Mouse (Mus musculus) B cell, adult (primary cell): ENCODE results near the gene Olfr286. TPM values are rescaled to one million over a fixed set of nuclear protein-coding genes. Genes with fewer than 3 reads are reported as not detected.

Source experiments
- total RNA-seq: library from RNA; stranded (reverse); gene quantifications from 4 replicates; pipeline ENCODE4 v1.2.4, GENCODE M21; 2023; ENCODE audit not compliant: inconsistent age

Olfr286 gene
- total RNA-seq = not detected in 4 replicates

DNA sequence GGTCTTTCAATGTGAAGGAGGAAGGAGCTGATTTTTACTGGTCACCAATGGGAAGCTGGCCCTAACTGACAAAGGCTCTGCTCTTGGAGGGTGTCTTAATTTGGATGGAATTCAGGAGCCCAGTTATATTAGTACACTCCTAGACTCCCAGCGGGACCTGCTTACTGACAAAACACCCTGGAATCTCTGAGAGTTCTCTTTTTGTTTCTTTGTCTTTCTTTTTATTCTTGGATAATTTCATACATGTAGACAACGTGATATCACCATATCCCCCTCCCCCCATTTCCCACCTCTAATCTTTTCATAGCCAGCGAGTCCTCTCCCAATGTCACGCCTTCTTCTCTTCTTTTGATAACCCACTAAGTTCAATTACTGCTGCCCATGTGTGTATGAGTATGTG lies at the start of gene Olfr286:
TSS of gene Olfr286 (minus strand) at position 101 of the 400 bp plus-strand sequence.

GRCm38 (mm10) chr15:98257193-98257592 lies 22.9 kb upstream of the Olfr286 start, which contains the start of gene H1fnt:
TSS of gene H1fnt (minus strand) at chr15:98257293.

DNA sequence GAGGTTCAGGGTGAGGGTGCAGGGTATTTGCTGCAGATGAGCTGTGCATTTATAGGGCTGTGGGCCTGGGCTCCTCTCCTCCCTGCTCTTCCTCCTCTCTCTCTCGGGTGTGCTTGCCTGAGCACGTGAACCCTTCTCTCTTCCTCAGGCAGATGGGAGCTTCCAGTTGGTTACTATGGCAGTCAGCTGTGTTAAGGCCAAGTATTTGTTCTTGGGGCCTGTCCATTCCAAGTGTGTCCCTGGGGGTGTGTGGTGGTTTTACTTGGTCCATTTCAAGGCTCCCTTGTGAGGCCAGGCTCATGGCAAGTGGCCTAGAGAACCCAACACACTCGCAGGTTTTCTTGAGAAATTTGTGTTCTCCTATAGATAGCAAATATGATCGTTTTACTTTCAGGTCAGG lies 13.4 kb downstream of the Olfr286 start, which contains the start of the genes Gm44579 and Olfr287:
TSS of gene Gm44579 (minus strand) at position 101 of the 400 bp plus-strand sequence.
TSS of gene Olfr287 (minus strand) at position 180 of the 400 bp plus-strand sequence.

GRCm38 (mm10) chr15:98195442-98195841 lies 38.8 kb downstream of the Olfr286 start, which contains the start of gene Olfr288:
TSS of gene Olfr288 (minus strand) at chr15:98195542.

Other genes with a start within 250 kb of the Olfr286 start
- gene Col2a1, start 229.8 kb downstream of the Olfr286 start, total RNA-seq = 0.39 to 0.48 TPM in 2 of 4 replicates, not detected in the others
- 4.6 to 8.1 TPM (median 5.5 TPM) in 4 replicates for gene Pfkm, start 141.9 kb downstream of the Olfr286 start, total RNA-seq
- 60.4 to 67.2 TPM (median 62.3 TPM) in 4 replicates for gene Senp1, start 140.7 kb downstream of the Olfr286 start, total RNA-seq
- gene Asb8, start 68.8 kb downstream of the Olfr286 start, total RNA-seq = 15.8 to 21.0 TPM (median 18.6 TPM) in 4 replicates
- not detected in 4 replicates for gene Ccdc184, start 67.3 kb downstream of the Olfr286 start, total RNA-seq
- gene Olfr288, start 38.9 kb downstream of the Olfr286 start, total RNA-seq = not detected in 4 replicates
- gene Gm44579, start 13.5 kb downstream of the Olfr286 start, total RNA-seq = not detected in 4 replicates
- not detected in 4 replicates for gene Olfr287, start 13.4 kb downstream of the Olfr286 start, total RNA-seq
- gene H1fnt, start 22.8 kb upstream of the Olfr286 start, total RNA-seq = not detected in 4 replicates
- not detected in 4 replicates for gene Zfp641, start 61.7 kb upstream of the Olfr286 start, total RNA-seq
- gene Olfr285, start 82.9 kb upstream of the Olfr286 start, total RNA-seq = not detected in 4 replicates
- not detected in 4 replicates for gene Olfr284, start 106.5 kb upstream of the Olfr286 start, total RNA-seq
- gene Olfr283, start 146.5 kb upstream of the Olfr286 start, total RNA-seq = not detected in 4 replicates
- gene Olfr282, start 196.8 kb upstream of the Olfr286 start, total RNA-seq = not detected in 4 replicates
- not detected in 4 replicates for gene Olfr281, start 218.1 kb upstream of the Olfr286 start, total RNA-seq
- not detected in 4 replicates for gene OR5BS1P, start 235.4 kb upstream of the Olfr286 start, total RNA-seq
- gene Lalba, start 248.3 kb upstream of the Olfr286 start, total RNA-seq = 0.93 TPM in 1 of 4 replicates, not detected in the others